Mouse (Mus musculus) embryonic facial prominence, embryonic 14.5 days (tissue): ENCODE measurements around the gene Crb1. TPM values are rescaled to one million over a fixed set of nuclear protein-coding genes. Genes with fewer than 3 reads are reported as not detected.
A peak's percentile ranks its signal among the peaks of the same experiment; 100 is the strongest.
"Not testable (repeated sequence)": the region's sequence is repeated elsewhere in the genome, so short reads cannot be mapped to it uniquely, and the experiment has no call there.

Experiments used
- ATAC-seq: fragments of 200-750 bp; cut with Nextera tagmentation; 2 replicates; pipeline ENCODE4 v1.8.0; 2017; ENCODE audit warnings: low read depth, moderate number of reproducible peaks, moderate TSS enrichment
- DNase-seq: peaks from one replicate; pipeline ENCODE4 v3.0.0-alpha.2; 2015; ENCODE audit warnings: low spot score
- H3K27ac ChIP-seq: fragments of 300-500 bp; sonication (generic); replicated peaks from 2 replicates; pipeline ENCODE4 v1.5.1; 2014; ENCODE audit warnings: low read depth, mild to moderate bottlenecking, low read length, moderate library complexity
- H3K27me3 ChIP-seq: fragments of 300-500 bp; sonication (generic); replicated peaks from 2 replicates; pipeline ENCODE4 v1.6.1; 2014; ENCODE audit warnings: low read length; ENCODE audit not compliant: control insufficient read depth, insufficient read depth
- H3K36me3 ChIP-seq: fragments of 300-500 bp; sonication (generic); 2 replicates; pipeline ENCODE4 v1.6.1; 2014; ENCODE audit warnings: low read length, mixed read lengths; ENCODE audit not compliant: control insufficient read depth, insufficient read depth
- H3K4me1 ChIP-seq: fragments of 300-500 bp; sonication (generic); 2 replicates; pipeline ENCODE4 v1.6.1; 2014; ENCODE audit warnings: antibody characterized with exemption, low read length; ENCODE audit not compliant: control insufficient read depth, insufficient read depth
- H3K4me2 ChIP-seq: fragments of 300-500 bp; sonication (generic); 2 replicates; pipeline ENCODE4 v1.6.1; 2014; ENCODE audit warnings: low read depth, mild to moderate bottlenecking, low read length, moderate library complexity, mixed read lengths
- H3K4me3 ChIP-seq: fragments of 300-500 bp; sonication (generic); 2 replicates; pipeline ENCODE4 v1.5.1; 2014; ENCODE audit warnings: low read depth, mild to moderate bottlenecking, low read length
- H3K9ac ChIP-seq: fragments of 300-500 bp; sonication (generic); 2 replicates; pipeline ENCODE4 v1.6.1; 2014; ENCODE audit warnings: low read depth, mild to moderate bottlenecking, low read length, moderate library complexity, mixed read lengths
- H3K9me3 ChIP-seq: fragments of 300-500 bp; sonication (generic); 2 replicates; pipeline ENCODE4 v1.6.1; 2016; ENCODE audit warnings: low read length; ENCODE audit not compliant: control insufficient read depth
- WGBS: fragments of 180-500 bp; shearing (Covaris S2); extraction: QIAGEN DNeasy Blood & Tissue Kit; methylation state at CpG from one replicate; pipeline ENCODE4 v1.1.7; 2014; 5-methylcytosine and 5-hydroxymethylcytosine counted together
- polyA plus RNA-seq: library from polyadenylated mRNA; unstranded; fragments of >200 nt; fragmentation: Nextera tagmentation; extraction: Ambion mirVana; gene quantifications from 2 replicates; pipeline ENCODE4 v1.2.1, GENCODE M21; 2014

The Crb1 gene
- polyA plus RNA-seq, result 0.10 and 0.34 TPM in 2 replicates

DNA sequence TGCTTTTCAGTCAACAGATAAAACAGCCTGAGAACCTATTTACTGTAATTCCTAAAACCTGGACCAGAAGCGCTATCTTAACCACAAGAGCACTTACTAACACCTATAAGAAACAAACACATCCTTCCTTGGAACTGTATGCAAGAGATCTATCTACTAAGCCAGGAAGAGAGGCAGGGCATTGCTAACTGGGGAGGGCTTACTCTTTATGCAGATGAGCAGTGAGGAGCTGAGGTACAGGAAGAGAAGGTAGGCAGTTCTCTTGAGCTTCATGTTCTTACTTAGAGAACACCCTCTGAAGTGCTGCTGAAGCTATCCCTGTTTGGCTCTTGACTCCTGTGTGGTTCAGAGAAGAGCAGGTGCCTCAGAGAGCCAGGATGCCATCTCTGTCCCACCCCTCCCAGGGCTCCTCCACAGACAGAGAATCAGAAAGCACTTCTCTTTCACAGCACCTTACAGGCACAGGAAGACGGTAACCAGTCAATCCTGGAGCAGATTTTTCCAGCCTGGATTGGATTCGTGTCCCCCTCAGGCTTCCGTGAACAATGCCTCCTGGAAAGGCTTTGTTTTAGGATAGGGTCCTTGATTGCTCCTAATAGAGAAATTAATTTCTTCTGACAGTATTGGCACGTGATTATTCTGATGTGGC, at the start of gene Crb1:
Crb1 (minus strand) TSS at position 463 of the 649 bp plus-strand sequence.
- ATAC-seq, result peak; percentile 89
- WGBS, result 6% methylated on average over 5 of the region's 5 CpGs

DNA sequence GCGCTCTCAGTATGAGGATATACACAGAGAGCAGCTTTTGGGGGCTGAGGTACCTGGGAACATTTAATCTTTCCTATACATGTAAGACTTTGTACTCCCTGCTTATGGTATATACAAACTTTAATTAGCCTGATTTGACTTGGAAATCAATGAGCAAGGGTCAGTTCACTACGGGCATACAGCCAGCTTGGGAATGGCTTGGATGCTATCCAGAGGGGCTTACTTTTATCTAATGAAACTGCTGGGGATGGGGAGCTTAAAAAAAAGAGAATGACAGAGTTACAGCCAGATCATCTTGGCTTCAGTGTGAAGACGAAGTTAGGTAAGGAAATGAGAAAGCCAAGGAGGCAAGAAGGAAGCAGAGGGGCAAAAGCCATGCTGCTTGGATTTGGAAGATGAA, 48.1 kb upstream of the Crb1 start:
- H3K9ac ChIP-seq, result peak overlapping the region; percentile 45; the same call in 1 of the 2 replicates
- H3K9me3 ChIP-seq, result no peaks in the 10 kb centered on the region
- H3K4me1 ChIP-seq, result peaks cover 25% of the 10 kb centered on the region
- H3K27me3 ChIP-seq, result no peaks in the 10 kb centered on the region
- ATAC-seq (no peak), DNase-seq (no peak)
- H3K36me3 ChIP-seq, result peaks cover 21% of the 10 kb centered on the region
- peak overlapping the region; percentile 60 for H3K4me2 ChIP-seq
- 45% methylated on average over 3 of the region's 3 CpGs for WGBS
- no peak overlapping the region for H3K27ac ChIP-seq
- H3K4me3 ChIP-seq, result peak overlapping the region; percentile 30

More for the DNA sequence above, at the start of gene Crb1:
- Histone ChIP-seq H3K4me3 (no peak within 1 kb of the TSS), H3K4me1 (peaks cover 5% of the 10 kb centered on the region; the same call in 1 of the 2 replicates), H3K27ac (no peak within 1 kb of the TSS), H3K4me2 (peak within 1 kb of the TSS; percentile 5; the same call in 1 of the 2 replicates), H3K36me3 (no peaks in the 10 kb centered on the region), H3K9me3 (no peaks in the 10 kb centered on the region), H3K9ac (no peak within 1 kb of the TSS), H3K27me3 (no peaks in the 10 kb centered on the region)
- peak; percentile 61 for DNase-seq

DNA sequence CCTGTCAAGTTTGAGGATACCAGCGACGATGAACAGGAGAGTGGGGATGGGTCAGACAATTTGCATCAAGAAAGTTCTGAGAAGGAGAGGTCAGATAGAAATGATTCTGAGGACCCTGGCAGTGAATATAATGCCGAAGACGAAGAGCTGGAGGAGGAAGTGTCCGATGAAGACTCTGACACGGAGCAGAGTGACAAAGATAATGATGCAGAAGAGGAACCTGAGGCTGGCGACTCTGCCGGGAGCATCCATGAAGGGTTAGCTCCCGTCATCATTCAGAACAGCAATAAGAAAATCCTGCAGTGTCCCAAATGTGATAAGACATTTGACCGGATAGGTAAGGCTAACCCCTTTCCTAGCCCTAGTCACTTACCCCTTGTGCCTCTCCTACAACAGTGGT, 47.0 kb upstream of the Crb1 start:
- Histone ChIP-seq H3K27me3 (no peaks in the 10 kb centered on the region), H3K9ac (peak overlapping the region; percentile 49), H3K36me3 (peaks cover 11% of the 10 kb centered on the region), H3K4me3 (peak overlapping the region; percentile 80), H3K4me2 (peak overlapping the region; percentile 69), H3K27ac (no peak overlapping the region), H3K4me1 (peaks cover 25% of the 10 kb centered on the region), H3K9me3 (no peaks in the 10 kb centered on the region)
- no peak for ATAC-seq
- no peak for DNase-seq
- 58% methylated on average over 10 of the region's 10 CpGs for WGBS

DNA sequence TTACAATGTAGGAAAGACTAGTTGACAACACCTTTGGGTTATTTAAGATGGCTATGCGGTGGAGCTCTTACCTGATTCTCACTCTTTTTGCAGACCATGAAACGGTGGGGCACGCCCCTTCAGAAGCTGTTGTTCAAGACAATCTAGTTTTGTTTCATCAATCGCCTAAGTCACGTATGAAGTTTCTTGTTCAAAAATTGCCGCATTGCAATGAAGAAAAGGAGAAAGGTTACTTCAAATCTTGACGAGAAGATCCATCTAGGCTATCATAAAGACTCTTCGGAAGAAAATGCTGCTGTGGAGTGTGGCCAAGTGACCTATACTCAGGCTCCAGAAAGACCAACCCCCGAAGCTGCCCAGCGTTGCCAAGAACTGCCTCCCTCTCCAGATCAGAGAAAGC, 46.0 kb upstream of the Crb1 start:
- H3K4me3 ChIP-seq, result peak overlapping the region; percentile 80
- ATAC-seq (no peak), DNase-seq (peak; percentile 56)
- H3K4me1 ChIP-seq, result peaks cover 25% of the 10 kb centered on the region
- no peaks in the 10 kb centered on the region for H3K9me3 ChIP-seq
- WGBS, result 21% methylated on average over 10 of the region's 10 CpGs
- H3K27ac ChIP-seq, result peak overlapping the region; percentile 84
- no peaks in the 10 kb centered on the region for H3K27me3 ChIP-seq
- peak overlapping the region; percentile 69 for H3K4me2 ChIP-seq
- H3K36me3 ChIP-seq, result 0 out of 2 replicates have a peak, but pooled peaks cover 9% of the 10 kb centered on the region
- H3K9ac ChIP-seq, result peak overlapping the region; percentile 96

DNA sequence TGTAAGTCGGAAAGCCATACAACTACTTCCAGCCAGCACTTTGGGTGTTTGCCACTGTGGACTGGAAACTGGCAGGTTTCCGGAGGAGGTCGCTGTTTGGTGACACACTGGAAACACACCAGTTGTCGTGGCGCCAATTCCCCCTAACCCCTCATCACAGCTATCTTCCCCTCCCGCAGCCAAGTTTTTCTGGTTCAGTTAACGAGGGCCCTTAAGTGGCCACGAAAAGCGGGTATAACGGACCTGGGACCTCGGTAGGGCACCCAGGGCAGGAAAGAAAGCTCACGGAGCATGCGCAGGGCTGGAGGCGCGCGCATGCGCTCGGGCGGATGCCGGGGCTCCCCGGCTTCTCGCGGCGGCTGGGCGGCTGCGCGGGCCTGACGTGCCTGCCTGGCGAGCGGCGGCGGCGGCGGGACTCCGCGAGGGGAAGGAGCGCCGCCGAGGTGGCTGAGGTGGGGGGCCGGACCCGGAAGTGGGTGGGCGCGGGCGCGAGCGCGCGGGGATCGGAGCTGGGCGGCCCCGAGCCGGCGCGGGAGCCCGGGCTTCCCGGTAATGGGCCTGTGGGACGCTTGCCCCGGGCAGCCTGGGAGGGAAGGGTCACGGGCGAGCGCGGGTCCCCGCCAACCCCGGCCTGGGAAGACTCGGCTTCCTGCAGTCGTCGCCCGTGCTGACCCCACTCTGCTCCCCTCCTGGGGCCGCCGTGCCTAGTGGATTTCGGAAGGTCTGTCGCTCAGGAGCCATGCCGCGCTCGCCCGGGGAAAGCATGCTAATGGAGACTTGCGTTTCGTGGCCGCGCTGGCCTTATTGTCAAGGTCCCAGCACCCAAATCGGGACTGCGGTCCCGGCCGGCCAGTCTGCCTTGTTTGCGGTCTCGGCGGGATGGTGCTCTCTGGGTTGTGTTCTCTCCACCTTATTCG, 45.2 kb upstream of the Crb1 start, which contains the start of gene Zbtb41:
Zbtb41 (plus strand) TSS at position 414 of the 917 bp plus-strand sequence.
- Histone ChIP-seq H3K4me2 (peak within 1 kb of the TSS; percentile 69), H3K27me3 (no peaks in the 10 kb centered on the region), H3K4me1 (peaks cover 25% of the 10 kb centered on the region), H3K27ac (peak within 1 kb of the TSS; percentile 84), H3K4me3 (peak within 1 kb of the TSS; percentile 80), H3K9me3 (no peaks in the 10 kb centered on the region), H3K9ac (peak within 1 kb of the TSS; percentile 96), H3K36me3 (0 out of 2 replicates have a peak, but pooled peaks cover 8% of the 10 kb centered on the region)
- DNase-seq, result peak; percentile 94
- ATAC-seq, result peak; percentile 99
- WGBS, result under 1% methylated on average over 37 of the region's 88 CpGs

DNA sequence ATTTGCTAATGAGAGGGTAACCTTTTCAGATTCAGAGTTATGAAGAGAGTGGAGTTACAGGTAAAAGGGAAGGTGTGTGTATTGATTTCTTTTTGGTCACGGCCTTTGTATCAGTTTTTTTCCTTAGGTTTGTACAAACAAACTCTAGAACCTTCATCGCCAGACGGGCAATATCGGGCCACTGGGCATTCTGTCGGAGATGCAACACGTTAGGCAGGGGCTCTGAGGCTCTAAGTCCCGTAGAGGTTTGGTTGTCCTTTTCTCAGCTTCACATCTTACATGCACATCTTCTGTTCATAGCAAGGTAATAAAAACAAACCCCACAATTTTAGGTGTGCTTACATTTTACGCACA, 44.6 kb upstream of the Crb1 start:
- Histone ChIP-seq H3K9me3 (no peaks in the 10 kb centered on the region), H3K4me1 (peaks cover 25% of the 10 kb centered on the region), H3K36me3 (0 out of 2 replicates have a peak, but pooled peaks cover 5% of the 10 kb centered on the region), H3K27ac (peak overlapping the region; percentile 84; the same call in 1 of the 2 replicates), H3K4me3 (peak overlapping the region; percentile 80), H3K9ac (peak overlapping the region; percentile 96), H3K4me2 (peak overlapping the region; percentile 69), H3K27me3 (no peaks in the 10 kb centered on the region)
- ATAC-seq (peak; percentile 7; the same call in 1 of the 2 replicates), DNase-seq (no peak)
- WGBS, result 7% methylated on average over 8 of the region's 8 CpGs

DNA sequence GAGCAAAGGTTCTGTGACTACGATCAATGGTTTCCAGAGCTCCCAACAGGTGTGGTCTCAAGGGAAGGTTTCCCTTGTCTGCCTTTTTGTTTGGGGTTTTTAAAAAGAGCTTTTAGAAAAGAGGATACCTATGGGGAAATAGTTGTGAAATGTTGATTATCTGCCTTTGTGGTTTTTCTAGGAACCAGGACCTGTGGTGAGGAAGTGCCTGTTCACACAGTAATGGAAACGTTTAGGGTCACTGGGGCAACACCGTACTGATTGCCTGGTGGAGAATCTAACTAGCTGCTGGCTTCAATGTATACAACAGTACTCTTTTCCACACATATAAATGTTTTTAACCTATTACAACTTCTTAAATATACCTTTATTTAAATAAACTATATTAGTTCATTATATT, 36.6 kb upstream of the Crb1 start:
- Histone ChIP-seq H3K9me3 (no peaks in the 10 kb centered on the region), H3K4me3 (no peak overlapping the region), H3K4me2 (no peak overlapping the region), H3K36me3 (no peaks in the 10 kb centered on the region), H3K9ac (no peak overlapping the region), H3K4me1 (no peaks in the 10 kb centered on the region), H3K27ac (no peak overlapping the region), H3K27me3 (no peaks in the 10 kb centered on the region)
- ATAC-seq (no peak), DNase-seq (no peak)
- WGBS, result 75% methylated on average over 3 of the region's 3 CpGs

DNA sequence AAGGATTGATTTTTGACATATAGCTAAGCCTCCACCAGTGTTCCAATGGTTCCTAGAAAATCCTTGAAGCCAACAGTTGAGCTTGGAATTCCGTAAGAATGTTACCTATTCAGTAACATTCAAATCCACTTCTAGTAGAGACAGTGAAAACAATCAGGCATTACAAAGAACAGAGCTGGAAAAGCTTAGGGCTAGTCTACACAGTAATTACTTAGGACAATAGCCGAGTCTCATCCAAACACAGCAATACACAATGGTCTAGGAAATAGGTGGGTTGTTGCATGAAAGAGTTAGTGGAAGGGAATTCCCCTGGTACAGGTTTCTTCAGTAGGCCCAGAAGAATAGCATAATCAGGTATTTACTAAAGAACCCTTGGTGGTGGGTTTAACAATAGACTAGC, 35.5 kb upstream of the Crb1 start:
- not testable (repeated sequence) for H3K27me3 ChIP-seq, H3K4me1 ChIP-seq, H3K36me3 ChIP-seq, ATAC-seq, H3K9me3 ChIP-seq, H3K4me3 ChIP-seq, H3K9ac ChIP-seq, DNase-seq, H3K27ac ChIP-seq, H3K4me2 ChIP-seq
- WGBS, result 74% methylated on average over 2 of the region's 2 CpGs
